ENCODE assay signal across 7 mouse cellular contexts in genomic region chr11:109584843-109585713, GRCm38 (mm10). TPM values are rescaled to one million over a fixed set of nuclear protein-coding genes. Genes with fewer than 3 reads are reported as not detected.
DNase-seq lines count a peak whose midpoint lies in the region; ATAC-seq lines count a peak whose summit lies in the region.

No protein-coding gene starts in this region.

- 52% methylated on average over 11 of the region's 11 CpGs for WGBS in midbrain, embryonic 11.5 days

- H3K9me3 ChIP-seq in midbrain, embryonic 11.5 days (ENCODE audit: control insufficient read depth, low read length) = no peaks in the 10 kb centered on the region

- no peak overlapping the region for H3K27ac ChIP-seq in midbrain, embryonic 11.5 days (ENCODE audit: low read depth, low read length)

- no peaks in the 10 kb centered on the region for H3K27me3 ChIP-seq in midbrain, embryonic 11.5 days (ENCODE audit: control insufficient read depth, insufficient read depth, low read length)

- H3K4me2 ChIP-seq in midbrain, embryonic 11.5 days = no peak overlapping the region

- H3K9ac ChIP-seq in midbrain, embryonic 11.5 days (ENCODE audit: low read length) = no peak overlapping the region

- DNase-seq in cerebellum, postnatal 10 days = peak; percentile 91 to 93
- peak; percentile 55 to 72 for DNase-seq in frontal cortex, postnatal 25 days (ENCODE audit: low spot score in 2 of 2)
- DNase-seq in left cerebral cortex, postnatal 25 days (ENCODE audit: low spot score in 2 of 2) = peak; percentile 73 to 76
- DNase-seq in midbrain, embryonic 11.5 days (ENCODE audit: low spot score, missing footprints) = peak; percentile 96
- peak; percentile 30 to 50 for DNase-seq in right cerebral cortex, postnatal 36 days (ENCODE audit: low spot score in 2 of 2)

- no peaks in the 10 kb centered on the region for H3K36me3 ChIP-seq in midbrain, embryonic 11.5 days (ENCODE audit: control insufficient read depth, insufficient read depth, low read length)

- H3K4me1 ChIP-seq in midbrain, embryonic 11.5 days (ENCODE audit: control insufficient read depth, insufficient read depth, low read length) = peaks cover 5% of the 10 kb centered on the region

- intact Hi-C loops in left cerebral cortex, postnatal 25 days (cut with DNase I) = loop anchor here (1.0 to 5.0 kb wide), 4 partner anchors 140 to 340 kb away; no protein-coding TSS in a partner anchor

- no peak overlapping the region for H3K4me3 ChIP-seq in midbrain, embryonic 11.5 days (ENCODE audit: low read depth, low read length)

- ATAC-seq in activated CD4-positive, CD25-positive, alpha-beta regulatory T cell, adult 4 months = peak; percentile 73
- ATAC-seq in inflammation-experienced regulatory T-cells, adult 6 months = peak; percentile 84
- peak; percentile 69 for ATAC-seq in midbrain, embryonic 11.5 days (ENCODE audit: low FRiP score)

RNA-seq across cellular contexts. Expression of gene Wipi1, which starts 26.7 kb away (rescaled TPM):
- under 1 TPM in 1 of 2 experiments, not detected in 1; 0.29 TPM for polyA plus RNA-seq in activated CD4-positive, CD25-positive, alpha-beta regulatory T cell, adult 4 months (2017; shearing (Covaris generic))
- polyA plus RNA-seq in inflammation-experienced regulatory T-cells, adult 6 months (2017; shearing (Covaris generic)) = under 1 TPM; 0.16 to 0.34 (median 0.16) TPM
- total RNA-seq in left cerebral cortex, postnatal 25 days (2021) = 10 to 100 TPM; 21.3 TPM
- 11.1 and 12.4 TPM in 2 replicates for polyA plus RNA-seq in midbrain, embryonic 11.5 days (2014; fragmentation: Nextera tagmentation; extraction: Ambion mirVana)

Comparison
In these comparisons a context has a peak if more than half of its experiments do, and no peak if none do; other contexts are left out.
1. DNase-seq: peak in every context shown above with its lines; median percentile 96 in midbrain, embryonic 11.5 days; 92 in cerebellum, postnatal 10 days; 74 in left cerebral cortex, postnatal 25 days; 64 in frontal cortex, postnatal 25 days; 40 in right cerebral cortex, postnatal 36 days.